ENCODE assay signal across 7 mouse cellular contexts in the genomic region with DNA sequence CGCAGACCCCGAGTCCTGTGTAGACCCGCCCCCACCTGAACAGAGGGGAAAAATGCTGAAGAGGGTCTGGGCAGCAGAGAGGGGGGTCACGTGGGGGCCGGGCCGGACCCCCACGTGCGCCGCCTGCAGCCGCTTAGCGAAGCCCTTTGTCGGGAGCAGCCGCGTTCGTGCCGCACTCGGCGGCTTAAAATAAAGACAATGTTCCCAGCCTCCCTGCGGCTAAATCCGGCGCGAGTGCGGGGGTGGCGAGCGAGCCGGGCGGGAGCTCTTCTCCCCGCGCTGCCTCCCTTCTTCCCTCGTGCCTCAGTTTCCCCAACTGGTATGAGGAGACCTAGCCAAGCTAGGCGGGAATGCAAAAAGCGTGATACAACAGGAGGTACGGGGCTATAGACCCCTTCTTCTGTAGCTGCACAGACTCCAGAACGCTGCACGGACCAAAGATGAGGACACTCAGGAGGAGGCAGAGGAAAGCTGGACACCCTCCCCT. TPM values are rescaled to one million over a fixed set of nuclear protein-coding genes. Genes with fewer than 3 reads are reported as not detected.
DNase-seq lines count a peak whose midpoint lies in the region; ATAC-seq lines count a peak whose summit lies in the region.

No protein-coding gene starts in this region.

- peak overlapping the region; percentile 69 for H3K4me2 ChIP-seq in forebrain, embryonic 12.5 days
- H3K4me2 ChIP-seq in intestine, embryonic 14.5 days (ENCODE audit: low read length): peak overlapping the region; percentile 98
- peak overlapping the region; percentile 85 for H3K4me2 ChIP-seq in liver, embryonic 12.5 days

- H3K27me3 ChIP-seq in forebrain, embryonic 12.5 days: peaks cover 28% of the 10 kb centered on the region
- H3K27me3 ChIP-seq in intestine, embryonic 14.5 days (replicated peaks; ENCODE audit: control insufficient read depth, insufficient read depth, low read length): 0 out of 2 replicates have a peak, but pooled peaks cover 4% of the 10 kb centered on the region
- peaks cover 50% of the 10 kb centered on the region for H3K27me3 ChIP-seq in liver, embryonic 12.5 days (replicated peaks)

- ATAC-seq in forebrain, embryonic 12.5 days (ENCODE audit: low FRiP score): peak; percentile 80
- peak; percentile 26; the same call in 1 of the 2 replicates for ATAC-seq in intestine, embryonic 14.5 days (replicated peaks; ENCODE audit: low FRiP score, low TSS enrichment, low read depth)
- ATAC-seq in liver, embryonic 12.5 days: peak; percentile 45; the same call in 1 of the 2 replicates

- no peak overlapping the region for H3K27ac ChIP-seq in forebrain, embryonic 12.5 days
- H3K27ac ChIP-seq in intestine, embryonic 14.5 days (ENCODE audit: low read depth): no peak overlapping the region
- no peak overlapping the region for H3K27ac ChIP-seq in liver, embryonic 12.5 days

- no peaks in the 10 kb centered on the region for H3K9me3 ChIP-seq in forebrain, embryonic 12.5 days
- no peaks in the 10 kb centered on the region for H3K9me3 ChIP-seq in intestine, embryonic 14.5 days (ENCODE audit: control insufficient read depth, low read length)
- H3K9me3 ChIP-seq in liver, embryonic 12.5 days (replicated peaks): no peaks in the 10 kb centered on the region

- DNase-seq in ovary, postnatal 36 days (ENCODE audit: low spot score): peak; percentile 28
- no peak for DNase-seq in ovary, postnatal 10 days (ENCODE audit: low spot score)
- DNase-seq in intestine, embryonic 14.5 days (ENCODE audit: low spot score): no peak
- peak; percentile 84 to 91 for DNase-seq in right cerebral cortex, postnatal 36 days (ENCODE audit: low spot score in 2 of 2)
- no peak for DNase-seq in spleen, postnatal 36 days (ENCODE audit: low spot score in 2 of 2)

- under 1% methylated on average over 34 of the region's 35 CpGs for WGBS in forebrain, embryonic 12.5 days
- 2% methylated on average over 35 of the region's 35 CpGs for WGBS in intestine, embryonic 14.5 days
- WGBS in liver, embryonic 12.5 days (ENCODE audit: insufficient replicate concordance): 2% methylated on average over 35 of the region's 35 CpGs

- no peaks in the 10 kb centered on the region for H3K36me3 ChIP-seq in forebrain, embryonic 12.5 days (replicated peaks)
- H3K36me3 ChIP-seq in intestine, embryonic 14.5 days (ENCODE audit: control insufficient read depth, insufficient read depth, low read length): no peaks in the 10 kb centered on the region
- H3K36me3 ChIP-seq in liver, embryonic 12.5 days: no peaks in the 10 kb centered on the region

- peak overlapping the region; percentile 38 for H3K4me3 ChIP-seq in forebrain, embryonic 12.5 days (replicated peaks)
- H3K4me3 ChIP-seq in intestine, embryonic 14.5 days (ENCODE audit: low read depth, low read length): peak overlapping the region; percentile 37
- peak overlapping the region; percentile 53 for H3K4me3 ChIP-seq in liver, embryonic 12.5 days

- peak overlapping the region; percentile 36 for H3K9ac ChIP-seq in forebrain, embryonic 12.5 days
- H3K9ac ChIP-seq in intestine, embryonic 14.5 days (ENCODE audit: low read length): peak overlapping the region; percentile 54
- peak overlapping the region; percentile 61 for H3K9ac ChIP-seq in liver, embryonic 12.5 days

- H3K4me1 ChIP-seq in forebrain, embryonic 12.5 days: peaks cover 14% of the 10 kb centered on the region
- H3K4me1 ChIP-seq in intestine, embryonic 14.5 days (replicated peaks; ENCODE audit: control insufficient read depth, insufficient read depth, low read length): no peaks in the 10 kb centered on the region
- peaks cover 28% of the 10 kb centered on the region for H3K4me1 ChIP-seq in liver, embryonic 12.5 days

RNA-seq across cellular contexts. Expression of a gene that starts 1.7 kb away (rescaled TPM):
- 0.10 and 0.27 TPM in 2 replicates for polyA plus RNA-seq in forebrain, embryonic 12.5 days (2016; fragmentation: Nextera tagmentation; extraction: Ambion mirVana)
- polyA plus RNA-seq in intestine, embryonic 14.5 days (2014; fragmentation: Nextera tagmentation; extraction: Ambion mirVana): 0.26 and 0.44 TPM in 2 replicates
- not detected in 2 replicates for polyA plus RNA-seq in liver, embryonic 12.5 days (2016; fragmentation: Nextera tagmentation; extraction: Ambion mirVana)

RNA-seq across cellular contexts. Expression of a gene that starts 44.0 kb away (rescaled TPM):
- 0.70 and 0.87 TPM in 2 replicates for polyA plus RNA-seq in forebrain, embryonic 12.5 days (2016; fragmentation: Nextera tagmentation; extraction: Ambion mirVana)
- not detected in 2 replicates for polyA plus RNA-seq in intestine, embryonic 14.5 days (2014; fragmentation: Nextera tagmentation; extraction: Ambion mirVana)
- polyA plus RNA-seq in liver, embryonic 12.5 days (2016; fragmentation: Nextera tagmentation; extraction: Ambion mirVana): not detected in 2 replicates

Comparison
In these comparisons a context has a peak if more than half of its experiments do, and no peak if none do; other contexts are left out.
1. DNase-seq: peak in ovary, postnatal 36 days (single experiment) and right cerebral cortex, postnatal 36 days (2 of 2); none in ovary, postnatal 10 days (single experiment), intestine, embryonic 14.5 days (single experiment) and spleen, postnatal 36 days (0 of 2).
2. ATAC-seq: peak in every context shown above with its lines; median percentile 80 in forebrain, embryonic 12.5 days; 45 in liver, embryonic 12.5 days; 26 in intestine, embryonic 14.5 days.
3. Peak in every context shown above with its lines, with median percentiles within 50 percentile points of each other: H3K4me2 ChIP-seq, H3K4me3 ChIP-seq and H3K9ac ChIP-seq.